Mouse (Mus musculus) spleen, adult 2 months (tissue): ENCODE measurements around the gene Fhad1. TPM values are rescaled to one million over a fixed set of nuclear protein-coding genes. Genes with fewer than 3 reads are reported as not detected.
A peak's percentile ranks its signal among the peaks of the same experiment; 100 is the strongest.

Experiments
- DNase-seq, 2 experiments: peaks; one replicate each; pipeline versions ENCODE4 v3.0.0 to v3.0.0-alpha.2; 2012 to 2021; ENCODE audit warnings: low spot score in 2 of 2, low read depth in 1 of 2
- H3K27ac ChIP-seq: fragments of 200-500 bp; 2 replicates; pipeline ENCODE4 v1.5.1; 2012; ENCODE audit warnings: low read length, inconsistent platforms; ENCODE audit not compliant: insufficient read depth
- H3K27me3 ChIP-seq: fragments of 200-500 bp; 2 replicates; pipeline ENCODE4 v1.6.1; 2012; ENCODE audit warnings: mild to moderate bottlenecking, moderate library complexity, low read length, inconsistent platforms; ENCODE audit not compliant: control insufficient read depth, insufficient read depth
- H3K36me3 ChIP-seq: fragments of 200-500 bp; 2 replicates; pipeline ENCODE4 v1.6.1; 2012; ENCODE audit warnings: mild to moderate bottlenecking, low read length, inconsistent platforms; ENCODE audit not compliant: control insufficient read depth, insufficient read depth
- H3K4me1 ChIP-seq: fragments of 200-500 bp; 2 replicates; pipeline ENCODE4 v1.6.1; 2011; ENCODE audit warnings: inconsistent platforms; ENCODE audit not compliant: control insufficient read depth, insufficient read depth, insufficient read length
- H3K4me3 ChIP-seq: fragments of 200-500 bp; 2 replicates; pipeline ENCODE4 v1.5.1; 2011; ENCODE audit warnings: mild to moderate bottlenecking, inconsistent platforms; ENCODE audit not compliant: insufficient read depth, insufficient read length; ENCODE audit errors: extremely low read depth
- CTCF ChIP-seq: fragments of 200-500 bp; IDR thresholded peaks from 2 replicates; pipeline ENCODE4 v1.5.1; 2011; ENCODE audit warnings: mild to moderate bottlenecking, inconsistent platforms; ENCODE audit not compliant: insufficient read depth, insufficient read length, insufficient replicate concordance; ENCODE audit errors: extremely low read depth
- POLR2A ChIP-seq: fragments of 200-500 bp; IDR thresholded peaks from 2 replicates; pipeline ENCODE4 v1.6.1; 2011; ENCODE audit warnings: low read depth, low read length, inconsistent platforms
- WGBS: fragments of 180-500 bp; shearing (Covaris S2); methylation state at CpG from one replicate; pipeline ENCODE4 v1.1.7; 2018; 5-methylcytosine and 5-hydroxymethylcytosine counted together
- polyA plus RNA-seq: library from polyadenylated mRNA; depleted of rRNA; stranded (reverse); fragments of >200 nt; gene quantifications from 2 replicates; pipeline ENCODE4 v1.2.3, GENCODE M21; 2012

Gene Fhad1
- polyA plus RNA-seq, 1 experiment = 0.12 TPM

DNA sequence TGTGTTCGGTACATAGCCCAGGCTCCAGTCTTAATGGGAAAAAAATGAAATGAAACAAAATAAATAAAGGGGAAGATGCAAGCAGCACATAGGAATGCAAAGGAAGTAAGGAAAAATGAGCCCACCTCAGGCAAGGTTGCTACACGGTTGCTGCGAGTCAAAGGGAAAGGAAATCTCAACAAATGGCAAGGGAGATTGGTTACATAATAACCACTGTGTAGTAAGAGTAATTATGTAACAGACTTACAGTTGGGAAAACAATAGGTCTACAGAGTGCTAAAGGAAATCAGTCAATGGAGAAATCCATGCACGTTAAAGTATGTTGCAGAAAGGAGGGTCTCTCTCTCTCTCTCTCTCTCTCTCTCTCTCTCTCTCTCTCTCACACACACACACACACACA lies 55.3 kb downstream of the Fhad1 start:
- no peak overlapping the region for H3K4me3 ChIP-seq
- H3K36me3 ChIP-seq = no peaks in the 10 kb centered on the region
- no peak for TF ChIP-seq POLR2A
- TF ChIP-seq CTCF = no peak
- H3K27me3 ChIP-seq = no peaks in the 10 kb centered on the region
- no peak overlapping the region for H3K27ac ChIP-seq
- DNase-seq = no peak
- 55% methylated on average over 4 of the region's 4 CpGs for WGBS
- H3K4me1 ChIP-seq = no peaks in the 10 kb centered on the region

GRCm38 (mm10) chr4:141958614-141959375 lies 56.1 kb downstream of the Fhad1 start:
- Histone ChIP-seq H3K27ac (no peak overlapping the region), H3K36me3 (no peaks in the 10 kb centered on the region), H3K4me1 (no peaks in the 10 kb centered on the region), H3K4me3 (no peak overlapping the region), H3K27me3 (no peaks in the 10 kb centered on the region)
- TF ChIP-seq CTCF (no peak), POLR2A (no peak)
- DNase-seq = no peak
- WGBS = 65% methylated on average over 7 of the region's 7 CpGs

DNA sequence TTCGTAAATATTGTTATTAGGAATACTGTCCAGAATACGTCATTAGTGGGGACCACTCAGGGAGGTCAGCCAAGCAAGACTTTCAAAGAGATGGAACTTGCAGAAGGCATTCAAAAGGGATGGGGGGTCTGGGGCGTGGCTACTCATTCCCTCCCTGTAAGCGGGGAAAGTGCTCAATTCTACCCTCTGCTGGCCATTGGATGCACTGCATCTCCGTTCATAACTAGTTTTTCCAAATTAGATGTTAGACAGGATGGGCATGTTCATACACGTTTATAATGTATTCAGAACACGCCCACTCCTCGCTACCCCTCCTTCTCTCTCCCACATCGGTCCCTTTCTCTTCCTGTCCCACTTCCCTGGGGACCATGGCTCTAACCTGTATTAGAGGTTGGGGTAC lies 56.7 kb downstream of the Fhad1 start:
- TF ChIP-seq POLR2A (no peak), CTCF (peak; percentile 60; the same call in 1 of the 2 replicates)
- H3K4me3 ChIP-seq = no peak overlapping the region
- no peaks in the 10 kb centered on the region for H3K36me3 ChIP-seq
- peaks cover 2% of the 10 kb centered on the region; the same call in 1 of the 2 replicates for H3K4me1 ChIP-seq
- DNase-seq = peak in 1 of 2 experiments; percentile 50
- H3K27ac ChIP-seq = no peak overlapping the region
- no peaks in the 10 kb centered on the region for H3K27me3 ChIP-seq
- WGBS = 7% methylated on average over 9 of the region's 9 CpGs

- Histone ChIP-seq H3K4me3 (no peak overlapping the region), H3K36me3 (no peaks in the 10 kb centered on the region), H3K27ac (no peak overlapping the region), H3K4me1 (peaks cover 4% of the 10 kb centered on the region; the same call in 1 of the 2 replicates), H3K27me3 (no peaks in the 10 kb centered on the region)
- no peak for DNase-seq
- TF ChIP-seq CTCF (no peak), POLR2A (no peak)
- 19% methylated on average over 11 of the region's 11 CpGs for WGBS
Measured at GRCm38 (mm10) chr4:141957740-141958139, 57.1 kb downstream of the Fhad1 start.

DNA sequence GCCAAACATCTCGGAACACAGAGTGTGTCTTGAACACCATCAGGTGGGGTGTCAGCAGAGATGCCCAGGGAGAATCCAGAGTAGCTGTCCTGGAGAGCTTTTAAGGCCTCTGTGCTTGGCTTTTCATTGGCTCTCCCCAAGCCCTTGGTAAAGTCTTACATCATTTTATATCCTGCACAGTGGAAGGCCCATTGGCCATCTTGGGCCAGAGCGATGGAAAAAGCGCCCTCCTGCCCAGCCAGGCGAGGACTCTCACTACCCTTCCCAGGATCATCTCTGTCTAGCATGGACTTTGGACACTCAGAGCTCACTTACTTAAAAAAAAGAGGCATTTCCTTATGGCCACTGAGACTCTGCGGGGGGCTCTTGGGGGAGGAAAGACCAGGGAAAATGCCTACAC lies 58.0 kb downstream of the Fhad1 start:
- WGBS = 91% methylated on average over 5 of the region's 5 CpGs
- TF ChIP-seq CTCF (no peak), POLR2A (no peak)

GRCm38 (mm10) chr4:141954770-141955720 lies 59.8 kb downstream of the Fhad1 start:
- peaks cover 4% of the 10 kb centered on the region; the same call in 1 of the 2 replicates for H3K4me1 ChIP-seq
- H3K27ac ChIP-seq = no peak overlapping the region
- WGBS = 84% methylated on average over 16 of the region's 16 CpGs
- H3K4me3 ChIP-seq = no peak overlapping the region
- TF ChIP-seq CTCF (no peak), POLR2A (no peak)
- no peak for DNase-seq
- no peaks in the 10 kb centered on the region for H3K36me3 ChIP-seq
- H3K27me3 ChIP-seq = no peaks in the 10 kb centered on the region

More for the DNA sequence above, 58.0 kb downstream of the Fhad1 start:
- no peaks in the 10 kb centered on the region for H3K27me3 ChIP-seq
- DNase-seq = no peak
- H3K36me3 ChIP-seq = no peaks in the 10 kb centered on the region
- peaks cover 4% of the 10 kb centered on the region; the same call in 1 of the 2 replicates for H3K4me1 ChIP-seq
- H3K4me3 ChIP-seq = no peak overlapping the region
- no peak overlapping the region for H3K27ac ChIP-seq

- no peak for DNase-seq
- WGBS = 81% methylated on average over 6 of the region's 6 CpGs
- TF ChIP-seq CTCF (no peak), POLR2A (no peak)
- Histone ChIP-seq H3K27ac (no peak overlapping the region), H3K27me3 (no peaks in the 10 kb centered on the region), H3K36me3 (no peaks in the 10 kb centered on the region), H3K4me3 (no peak overlapping the region), H3K4me1 (peaks cover 4% of the 10 kb centered on the region; the same call in 1 of the 2 replicates)
Measured at GRCm38 (mm10) chr4:141953859-141954258, 61.0 kb downstream of the Fhad1 start.
